Mouse (Mus musculus) bone marrow macrophage, adult 2 months (primary cell): ENCODE results near the gene Car6. TPM values are rescaled to one million over a fixed set of nuclear protein-coding genes. Genes with fewer than 3 reads are reported as not detected.

ENCODE experiments used
- H3K27ac ChIP-seq: 2 replicates; pipeline ENCODE4 v1.5.1; 2012; ENCODE audit warnings: low read depth, low read length; ENCODE audit not compliant: insufficient read depth
- H3K4me1 ChIP-seq: 2 replicates; pipeline ENCODE4 v1.6.1; 2012; ENCODE audit warnings: low read length; ENCODE audit not compliant: control insufficient read depth, insufficient read depth
- H3K4me3 ChIP-seq: 2 replicates; pipeline ENCODE4 v1.5.1; 2012; ENCODE audit warnings: mild to moderate bottlenecking, low read length, moderate library complexity; ENCODE audit not compliant: insufficient read depth
- CTCF ChIP-seq: IDR thresholded peaks from 2 replicates; pipeline ENCODE4 v1.5.1; 2012; ENCODE audit warnings: low read depth, mild to moderate bottlenecking, low read length, moderate library complexity
- POLR2A ChIP-seq: IDR thresholded peaks from 2 replicates; pipeline ENCODE4 v1.6.1; 2012; ENCODE audit warnings: mild to moderate bottlenecking, low read depth, low read length, borderline replicate concordance
- polyA plus RNA-seq: library from polyadenylated mRNA; stranded (reverse); fragments of >200 nt; gene quantifications from 2 replicates; pipeline ENCODE4 v1.2.4, GENCODE M21; 2012; ENCODE audit not compliant: missing spikeins, insufficient read depth, insufficient read length

The Car6 gene
- polyA plus RNA-seq, 1 experiment = not detected

DNA sequence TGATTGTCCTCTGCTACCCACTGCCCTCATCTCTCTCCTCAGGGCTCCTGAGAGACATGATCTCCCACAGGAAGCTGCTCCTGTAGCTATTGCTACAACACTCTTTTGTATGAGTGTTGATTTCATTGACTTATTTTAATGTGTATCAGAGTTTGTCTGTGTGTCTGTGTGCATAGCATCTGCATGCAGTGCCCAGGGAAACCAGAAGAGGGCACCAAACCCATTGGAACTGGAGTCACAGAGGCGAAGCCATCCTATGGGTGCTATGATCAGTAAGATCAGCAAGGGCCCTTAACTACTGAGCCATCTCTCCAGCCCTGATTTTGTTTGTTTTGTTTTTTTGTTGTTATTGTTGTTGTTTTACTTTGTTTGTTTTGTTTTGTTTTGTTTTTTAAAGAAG, 7.2 kb downstream of the Car6 start:
- H3K4me3 ChIP-seq = no peak overlapping the region

DNA sequence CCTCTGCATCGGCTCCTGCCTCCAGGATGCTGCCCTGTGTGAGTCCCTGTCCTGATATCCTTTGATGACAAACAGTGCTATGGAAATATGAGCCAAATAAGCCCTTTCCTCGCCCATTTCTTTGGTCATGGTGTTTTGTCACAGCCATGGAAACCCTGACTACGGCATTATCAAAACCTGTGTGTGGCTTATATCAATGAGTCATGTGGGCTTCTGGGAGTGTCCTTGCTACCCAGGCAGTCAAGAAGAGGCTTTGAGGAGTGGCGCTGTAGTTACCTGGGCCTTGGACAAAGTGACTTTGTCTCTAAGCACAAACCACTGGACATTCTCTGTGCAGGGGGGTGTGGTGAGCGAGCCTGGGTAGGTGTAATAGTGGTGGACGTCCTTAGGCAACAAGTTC, 8.9 kb downstream of the Car6 start:
- TF ChIP-seq CTCF (no peak), POLR2A (no peak)
- H3K4me1 ChIP-seq = peaks cover 5% of the 10 kb centered on the region; the same call in 1 of the 2 replicates
- H3K4me3 ChIP-seq = no peak overlapping the region
- no peak overlapping the region for H3K27ac ChIP-seq

More for the DNA sequence above, 7.2 kb downstream of the Car6 start:
- H3K4me1 ChIP-seq = peaks cover 5% of the 10 kb centered on the region; the same call in 1 of the 2 replicates
- TF ChIP-seq CTCF (peak; percentile 75), POLR2A (no peak)
- no peak overlapping the region for H3K27ac ChIP-seq

DNA sequence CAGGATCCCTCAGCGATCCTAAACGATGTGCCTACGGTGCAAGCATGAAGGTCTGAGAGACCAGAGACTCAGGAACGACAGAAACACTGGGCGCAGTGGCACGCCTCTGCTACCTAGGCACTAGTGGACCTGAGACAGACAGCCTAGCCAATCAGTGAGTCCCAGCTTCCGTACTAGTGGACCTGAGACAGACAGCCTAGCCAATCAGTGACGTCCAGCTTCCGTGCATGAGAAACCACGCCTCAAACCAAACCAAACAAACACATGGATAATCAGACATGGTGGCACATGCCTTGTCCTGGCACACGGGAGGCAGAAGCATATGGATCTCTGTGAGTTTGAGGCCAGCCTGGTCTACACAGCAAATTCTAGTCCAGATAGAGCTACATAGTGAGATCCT, 12.9 kb downstream of the Car6 start:
- TF ChIP-seq POLR2A (no peak), CTCF (no peak)
- H3K4me1 ChIP-seq = peaks cover 5% of the 10 kb centered on the region; the same call in 1 of the 2 replicates
- no peak overlapping the region for H3K4me3 ChIP-seq
- H3K27ac ChIP-seq = no peak overlapping the region

DNA sequence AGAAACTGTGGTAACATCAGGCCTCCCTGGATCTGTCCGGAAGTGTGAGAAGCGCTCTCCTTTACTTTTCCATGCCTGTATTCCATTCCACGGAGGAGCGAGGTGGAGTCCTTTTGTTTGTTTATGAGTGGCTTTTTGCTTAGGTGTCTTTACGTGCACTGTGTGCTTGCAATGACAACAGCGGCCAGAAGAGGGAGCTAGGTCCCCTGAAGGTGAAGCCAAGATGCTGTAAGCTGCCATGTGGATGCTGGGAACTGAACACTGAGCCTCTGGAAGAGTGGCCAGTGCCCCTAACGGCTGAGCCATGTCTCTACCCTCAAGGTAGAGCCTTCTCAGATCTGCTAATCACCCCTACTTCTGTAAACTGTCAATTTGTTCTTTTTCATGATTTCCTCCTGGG, 19.8 kb downstream of the Car6 start:
- TF ChIP-seq CTCF (no peak), POLR2A (no peak)
- H3K27ac ChIP-seq = no peak overlapping the region

DNA sequence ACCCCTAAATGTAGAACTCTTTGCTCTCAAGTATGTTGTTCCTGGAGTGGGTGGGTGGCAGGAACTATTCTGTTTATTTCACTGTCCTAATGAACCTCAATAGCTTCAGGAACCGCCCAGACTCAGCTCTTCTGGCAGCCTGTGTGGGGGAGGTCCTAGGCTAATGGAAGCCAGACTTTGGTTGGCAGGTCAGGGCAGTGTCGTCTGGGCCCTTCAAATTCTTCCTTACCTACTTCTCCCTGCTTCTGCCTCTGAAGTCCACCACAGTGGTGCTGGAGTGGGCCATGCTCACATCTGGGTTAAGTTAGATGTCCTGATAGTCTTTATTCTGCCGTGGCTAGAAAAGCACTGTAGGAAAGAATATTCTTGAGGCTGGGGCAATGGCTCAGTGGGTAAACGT, 23.0 kb downstream of the Car6 start:
- Histone ChIP-seq H3K4me3 (no peak overlapping the region), H3K27ac (no peak overlapping the region)
- TF ChIP-seq POLR2A (no peak), CTCF (no peak)

More for the DNA sequence above, 19.8 kb downstream of the Car6 start:
- Histone ChIP-seq H3K4me3 (no peak overlapping the region), H3K4me1 (no peaks in the 10 kb centered on the region)

DNA sequence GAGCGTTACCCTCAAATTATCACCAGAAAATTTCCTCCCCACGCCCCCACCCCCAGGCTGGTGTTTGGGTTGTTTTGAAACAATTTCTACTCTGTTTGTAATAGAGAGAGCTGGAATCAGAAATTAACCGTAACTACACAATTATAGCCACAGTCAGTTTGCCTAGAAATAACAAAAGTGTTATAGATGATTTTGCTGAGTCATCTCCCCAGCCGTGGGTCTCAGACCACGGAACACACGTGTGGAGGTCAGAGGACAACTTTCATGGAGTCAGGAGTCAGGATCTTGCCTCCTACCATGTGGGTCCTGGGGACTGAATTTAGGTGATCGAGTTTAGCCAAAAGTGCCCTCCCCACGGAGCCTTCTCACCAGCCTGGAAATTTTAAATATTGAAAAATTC, 24.0 kb downstream of the Car6 start:
- Histone ChIP-seq H3K4me1 (no peaks in the 10 kb centered on the region), H3K27ac (no peak overlapping the region), H3K4me3 (no peak overlapping the region)
- no peak for TF ChIP-seq POLR2A
- TF ChIP-seq CTCF = no peak

More for the DNA sequence above, 23.0 kb downstream of the Car6 start:
- H3K4me1 ChIP-seq = no peaks in the 10 kb centered on the region

DNA sequence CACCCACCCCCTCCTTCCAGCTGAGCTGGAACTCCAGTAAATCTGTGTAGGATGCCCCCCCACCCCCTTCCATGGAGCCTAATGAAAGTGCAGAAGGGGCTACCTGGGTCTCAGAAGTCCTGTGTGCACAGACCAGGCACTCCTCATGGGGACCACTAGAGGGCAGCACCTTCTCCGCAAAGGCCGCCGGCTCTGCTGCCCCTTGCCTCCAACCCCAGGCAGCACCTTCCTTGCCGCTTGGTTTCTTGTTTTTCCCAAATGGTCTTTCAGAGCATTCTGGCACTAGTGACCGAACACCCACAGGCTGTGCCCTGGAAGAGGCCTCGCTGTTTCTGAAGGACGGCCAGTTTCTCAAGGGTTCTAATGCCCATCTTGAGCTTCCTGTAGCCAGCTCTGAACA, 24.6 kb downstream of the Car6 start:
- H3K27ac ChIP-seq = no peak overlapping the region
- no peaks in the 10 kb centered on the region for H3K4me1 ChIP-seq
- no peak for TF ChIP-seq POLR2A
- TF ChIP-seq CTCF = peak; percentile 93
- no peak overlapping the region for H3K4me3 ChIP-seq

DNA sequence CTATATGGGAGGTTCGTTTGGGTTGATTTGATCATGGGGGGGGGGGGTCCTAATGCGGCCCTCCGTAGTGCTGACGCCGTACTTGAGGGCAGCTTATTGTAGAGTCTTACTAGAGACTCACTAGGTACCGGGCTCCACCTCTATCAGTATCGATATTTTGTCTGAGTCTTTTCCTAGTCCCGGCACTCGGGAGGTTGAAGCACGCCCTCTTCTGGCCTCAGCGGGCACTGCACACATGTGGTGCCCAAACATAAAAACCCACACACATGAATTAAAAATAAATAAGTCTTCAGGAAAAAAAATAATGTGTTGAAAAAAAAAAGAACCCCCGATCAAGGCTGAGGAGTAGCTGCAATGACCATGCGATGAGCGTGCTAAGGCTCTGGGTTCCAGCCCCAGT, 27.1 kb downstream of the Car6 start:
- no peaks in the 10 kb centered on the region for H3K4me1 ChIP-seq
- no peak overlapping the region for H3K27ac ChIP-seq
- TF ChIP-seq POLR2A (no peak), CTCF (no peak; the same call in 1 of the 2 replicates)
- H3K4me3 ChIP-seq = no peak overlapping the region

DNA sequence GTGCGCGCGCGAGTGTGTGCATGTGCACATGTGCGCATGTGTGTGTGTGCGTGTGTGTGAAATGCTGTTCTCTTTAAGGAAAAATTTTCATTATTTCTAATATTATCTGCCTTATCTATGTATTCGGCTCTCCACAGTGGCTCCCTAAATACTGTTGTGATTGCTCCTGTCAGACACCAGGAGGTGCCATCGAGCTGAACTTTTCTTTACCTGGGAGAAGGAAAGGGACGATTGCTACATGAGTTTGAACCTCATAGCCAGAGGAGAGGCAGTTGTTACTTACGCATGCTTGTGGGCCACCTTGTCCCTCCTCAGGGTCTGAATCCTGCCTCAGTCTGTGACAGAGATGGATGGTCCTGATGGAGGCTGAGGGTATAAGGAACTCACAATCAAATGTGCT, 27.9 kb downstream of the Car6 start:
- H3K4me1 ChIP-seq = no peaks in the 10 kb centered on the region
- TF ChIP-seq CTCF (peak; percentile 5; the same call in 1 of the 2 replicates), POLR2A (no peak)

DNA sequence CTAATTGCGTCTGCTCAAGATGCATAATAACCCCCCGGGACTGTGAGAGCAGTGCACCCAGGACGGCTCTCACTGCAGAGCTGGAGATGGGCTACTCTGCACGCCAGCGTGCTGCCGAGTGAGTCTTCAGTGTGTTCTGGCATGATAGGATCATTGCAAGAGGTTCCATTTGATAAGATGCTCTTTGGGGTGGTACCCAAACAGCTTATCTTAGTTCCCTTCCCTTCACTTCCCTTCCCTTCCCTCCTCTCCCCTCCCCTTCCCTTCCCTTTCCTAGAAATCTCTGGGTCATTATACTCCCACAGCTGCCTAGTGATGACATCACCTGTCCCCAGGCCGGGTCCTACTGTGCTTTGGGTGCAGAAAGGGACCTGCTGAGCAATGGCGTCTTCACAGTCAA, 29.0 kb downstream of the Car6 start:
- Histone ChIP-seq H3K27ac (no peak overlapping the region), H3K4me3 (no peak overlapping the region), H3K4me1 (no peaks in the 10 kb centered on the region)
- TF ChIP-seq POLR2A (no peak), CTCF (no peak)

More for the DNA sequence above, 27.9 kb downstream of the Car6 start:
- Histone ChIP-seq H3K27ac (no peak overlapping the region), H3K4me3 (no peak overlapping the region)

DNA sequence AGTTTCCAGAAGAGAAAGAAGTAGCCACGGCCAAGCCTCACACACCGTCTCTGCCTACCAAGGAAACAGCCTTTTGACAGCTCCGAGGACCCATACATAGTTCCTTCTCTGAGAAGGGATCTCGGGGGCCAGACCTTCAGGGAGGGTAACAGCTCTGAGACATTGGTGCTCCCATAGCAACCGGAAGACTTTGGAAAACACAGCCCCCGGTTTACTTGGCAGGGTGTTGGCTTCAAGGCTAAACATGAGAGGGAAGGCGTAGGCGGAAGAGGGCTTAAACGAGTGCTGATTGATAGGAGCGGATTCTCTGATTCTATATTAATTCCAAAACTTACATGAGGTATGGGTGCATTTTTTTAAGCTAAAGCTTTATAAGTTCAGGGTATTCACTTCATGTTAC, 32.7 kb downstream of the Car6 start:
- no peaks in the 10 kb centered on the region for H3K4me1 ChIP-seq
- H3K4me3 ChIP-seq = no peak overlapping the region
- no peak overlapping the region for H3K27ac ChIP-seq
- TF ChIP-seq CTCF (no peak), POLR2A (no peak)
